Mouse (Mus musculus) midbrain, embryonic 10.5 days (tissue): ENCODE results near the gene Rflnb. TPM values are rescaled to one million over a fixed set of nuclear protein-coding genes. Genes with fewer than 3 reads are reported as not detected.

Experiments
- DNase-seq: peaks from one replicate; pipeline ENCODE4 v3.0.0-alpha.2; 2017; ENCODE audit warnings: low spot score
- H3K27ac ChIP-seq: fragments of 300-500 bp; sonication (generic); replicated peaks from 2 replicates; pipeline ENCODE4 v1.5.1; 2016; ENCODE audit warnings: mild to moderate bottlenecking
- H3K27me3 ChIP-seq: fragments of 300-500 bp; sonication (generic); 2 replicates; pipeline ENCODE4 v1.6.1; 2016; ENCODE audit warnings: low read depth, mild to moderate bottlenecking; ENCODE audit not compliant: poor library complexity, severe bottlenecking
- H3K36me3 ChIP-seq: fragments of 300-500 bp; sonication (generic); 2 replicates; pipeline ENCODE4 v1.6.1; 2016; ENCODE audit warnings: mild to moderate bottlenecking, moderate library complexity
- H3K4me1 ChIP-seq: fragments of 300-500 bp; sonication (generic); 2 replicates; pipeline ENCODE4 v1.6.1; 2016
- H3K4me3 ChIP-seq: fragments of 300-500 bp; sonication (generic); 2 replicates; pipeline ENCODE4 v1.5.1; 2016; ENCODE audit warnings: mild to moderate bottlenecking, moderate library complexity
- H3K9me3 ChIP-seq: fragments of 300-500 bp; sonication (generic); replicated peaks from 2 replicates; pipeline ENCODE4 v1.6.1; 2016; ENCODE audit warnings: mild to moderate bottlenecking
- WGBS: fragments of 180-500 bp; shearing (Covaris S2); methylation state at CpG from one replicate; pipeline ENCODE4 v1.1.7; 2016; 5-methylcytosine and 5-hydroxymethylcytosine counted together
- polyA plus RNA-seq: library from polyadenylated mRNA; unstranded; fragments of >200 nt; fragmentation: Nextera tagmentation; extraction: Ambion mirVana; gene quantifications from 2 replicates; pipeline ENCODE4 v1.2.1, GENCODE M21; 2016

Rflnb gene
- polyA plus RNA-seq, 1 experiment from 2014 or later: 16.5 TPM

DNA sequence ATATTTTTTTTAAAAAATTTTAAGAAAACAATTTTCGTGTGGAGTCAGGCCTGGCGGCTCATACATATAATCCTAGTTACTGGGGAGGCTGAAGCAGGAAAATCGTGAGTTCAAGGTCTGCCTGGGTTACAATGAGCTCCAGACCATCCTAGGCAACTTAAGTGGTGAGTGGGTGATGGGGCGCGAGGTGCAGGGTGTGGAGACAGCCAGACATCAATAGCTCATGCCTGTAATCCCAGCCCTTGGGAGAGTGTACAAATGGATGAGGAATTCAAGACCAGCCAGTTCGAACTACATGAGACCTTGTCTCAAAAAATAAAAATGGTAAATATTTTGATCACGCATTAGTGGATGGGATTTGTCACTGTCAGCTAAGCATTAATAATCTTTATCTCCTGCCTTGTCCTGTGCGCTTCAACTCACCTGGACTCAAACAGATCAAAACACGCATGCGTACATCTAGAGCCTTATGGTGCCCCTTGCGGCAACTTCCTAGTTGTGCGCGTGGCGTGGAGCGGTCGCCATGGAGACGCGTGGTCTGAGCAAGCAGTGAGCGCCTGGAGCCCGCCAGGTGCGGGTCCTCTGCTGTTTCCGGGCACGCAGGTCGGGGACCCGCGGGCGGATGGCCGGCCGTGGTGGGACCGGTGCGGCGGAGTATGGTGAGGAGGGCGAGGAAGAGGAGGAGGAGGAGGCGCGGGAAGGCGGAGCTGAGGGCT is 28.0 kb downstream of the Rflnb start, which contains the start of gene 1700016K19Rik:
TSS of gene 1700016K19Rik (plus strand) at position 473 of the 716 bp plus-strand sequence.
- H3K27ac ChIP-seq: no peak within 1 kb of the TSS; the same call in 1 of the 2 replicates
- peaks cover 34% of the 10 kb centered on the region for H3K27me3 ChIP-seq
- DNase-seq: peak; percentile 74
- H3K4me3 ChIP-seq: peak within 1 kb of the TSS; percentile 72
- 14% methylated on average over 36 of the region's 36 CpGs for WGBS
- no peaks in the 10 kb centered on the region for H3K9me3 ChIP-seq
- H3K36me3 ChIP-seq: no peaks in the 10 kb centered on the region
- peaks cover 8% of the 10 kb centered on the region for H3K4me1 ChIP-seq

DNA sequence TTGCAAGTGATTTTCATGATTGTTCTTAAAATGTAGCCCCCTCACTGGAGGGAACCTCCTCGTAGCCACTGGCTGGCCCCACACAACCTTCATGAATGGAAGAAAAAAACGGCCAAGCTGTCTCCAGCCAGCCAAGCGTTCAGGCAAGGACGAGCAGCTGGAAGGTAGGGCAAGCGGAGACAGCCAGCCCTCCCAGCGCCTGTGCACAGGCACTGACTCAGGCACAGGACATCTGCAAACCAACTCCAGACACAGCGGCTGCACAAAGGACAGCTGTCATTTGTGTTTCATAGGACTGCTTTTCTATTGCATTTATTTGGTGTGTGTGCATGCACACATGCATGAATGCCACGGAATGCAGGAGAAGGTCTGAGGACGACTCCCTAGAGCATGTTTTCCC is 33.2 kb downstream of the Rflnb start:
- H3K4me1 ChIP-seq: no peaks in the 10 kb centered on the region
- 58% methylated on average over 9 of the region's 9 CpGs for WGBS
- no peak overlapping the region for H3K4me3 ChIP-seq
- H3K9me3 ChIP-seq: no peaks in the 10 kb centered on the region
- 0 out of 2 replicates have a peak, but pooled peaks cover 5% of the 10 kb centered on the region for H3K27me3 ChIP-seq
- H3K36me3 ChIP-seq: no peaks in the 10 kb centered on the region
- no peak for DNase-seq
- no peak overlapping the region for H3K27ac ChIP-seq

DNA sequence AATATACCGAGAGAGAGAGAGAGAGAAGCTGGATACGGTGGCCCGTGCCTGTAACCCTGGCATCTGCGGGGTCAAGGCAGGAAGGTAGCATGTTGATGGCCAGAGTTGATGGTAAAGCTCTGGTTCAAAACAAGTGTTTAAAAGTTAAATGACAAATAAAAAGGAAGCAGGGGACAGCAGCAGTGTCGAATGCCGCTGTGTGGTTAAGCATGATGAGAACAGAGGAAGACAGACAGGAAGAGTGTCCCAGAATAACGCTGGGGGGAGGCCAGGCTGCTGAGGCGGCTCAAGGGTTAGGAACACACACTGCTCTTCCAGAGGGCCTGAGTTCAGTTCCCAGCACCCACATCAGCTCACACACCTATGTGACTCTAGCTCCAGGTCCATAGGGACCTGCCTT is 35.1 kb downstream of the Rflnb start:
- H3K36me3 ChIP-seq: no peaks in the 10 kb centered on the region
- WGBS: 87% methylated on average over 8 of the region's 8 CpGs
- no peaks in the 10 kb centered on the region for H3K9me3 ChIP-seq
- no peak overlapping the region for H3K27ac ChIP-seq
- no peaks in the 10 kb centered on the region for H3K4me1 ChIP-seq
- no peak for DNase-seq
- no peak overlapping the region for H3K4me3 ChIP-seq
- no peaks in the 10 kb centered on the region for H3K27me3 ChIP-seq

GRCm38 (mm10) chr11:75991911-75992310 is 35.7 kb downstream of the Rflnb start:
- Histone ChIP-seq H3K4me1 (no peaks in the 10 kb centered on the region), H3K36me3 (no peaks in the 10 kb centered on the region), H3K9me3 (no peaks in the 10 kb centered on the region), H3K4me3 (no peak overlapping the region), H3K27ac (no peak overlapping the region), H3K27me3 (no peaks in the 10 kb centered on the region)
- 89% methylated on average over 8 of the region's 8 CpGs for WGBS
- no peak for DNase-seq

DNA sequence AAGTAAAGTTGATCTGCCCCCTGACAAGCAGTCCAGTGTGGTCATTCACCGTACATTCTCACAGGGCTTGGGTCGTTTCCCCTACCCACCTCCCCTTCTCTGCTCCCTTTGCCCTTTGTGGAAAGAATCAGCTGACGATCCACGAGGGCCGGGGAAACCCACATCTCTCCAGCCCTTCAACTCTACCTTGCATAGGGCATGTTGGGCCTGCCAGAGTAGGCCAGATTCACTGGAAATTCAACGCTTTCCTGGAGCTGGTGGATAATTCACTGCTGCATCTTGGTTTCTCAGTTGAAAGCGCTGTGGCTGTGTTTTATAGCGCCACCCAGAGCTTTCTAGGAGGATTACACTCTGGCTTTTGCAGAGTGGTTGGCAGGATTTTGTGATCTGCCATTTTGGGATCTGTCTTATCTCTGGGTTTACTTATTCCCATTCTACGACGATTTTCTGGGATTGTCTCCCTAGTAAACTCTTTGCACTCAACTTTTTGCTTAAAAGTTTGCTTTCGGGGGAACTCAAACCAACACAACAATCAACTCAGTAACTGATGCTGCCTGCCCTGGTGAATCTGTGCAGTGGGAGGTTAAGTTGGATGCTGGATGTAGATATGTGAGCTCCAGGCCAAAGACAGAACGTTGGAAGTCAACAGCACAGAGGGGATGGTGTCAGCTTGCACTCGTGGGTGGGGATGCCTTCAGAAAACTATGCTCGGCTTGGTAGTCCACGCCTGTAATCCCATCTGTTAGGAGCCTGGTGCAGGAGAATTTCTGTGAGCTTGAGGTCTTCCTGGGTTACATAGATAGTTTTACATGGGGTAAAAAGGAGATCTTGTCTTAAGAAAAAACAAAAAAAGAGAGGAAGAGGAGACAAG is 36.4 kb downstream of the Rflnb start:
- 83% methylated on average over 15 of the region's 15 CpGs for WGBS
- H3K27me3 ChIP-seq: no peaks in the 10 kb centered on the region
- DNase-seq: no peak
- no peaks in the 10 kb centered on the region for H3K9me3 ChIP-seq
- H3K36me3 ChIP-seq: no peaks in the 10 kb centered on the region
- no peaks in the 10 kb centered on the region for H3K4me1 ChIP-seq
- H3K4me3 ChIP-seq: no peak overlapping the region
- H3K27ac ChIP-seq: no peak overlapping the region

- Histone ChIP-seq H3K4me3 (no peak overlapping the region), H3K4me1 (no peaks in the 10 kb centered on the region), H3K9me3 (no peaks in the 10 kb centered on the region), H3K36me3 (no peaks in the 10 kb centered on the region), H3K27me3 (no peaks in the 10 kb centered on the region), H3K27ac (no peak overlapping the region)
- WGBS: 76% methylated on average over 7 of the region's 7 CpGs
- no peak for DNase-seq
Measured at GRCm38 (mm10) chr11:75985948-75986347, 41.6 kb downstream of the Rflnb start.

GRCm38 (mm10) chr11:75984581-75984980 is 43.0 kb downstream of the Rflnb start:
- H3K27me3 ChIP-seq: no peaks in the 10 kb centered on the region
- no peak for DNase-seq
- no peak overlapping the region for H3K4me3 ChIP-seq
- H3K36me3 ChIP-seq: no peaks in the 10 kb centered on the region
- 80% methylated on average over 1 of the region's 1 CpGs for WGBS
- no peaks in the 10 kb centered on the region for H3K4me1 ChIP-seq
- no peaks in the 10 kb centered on the region for H3K9me3 ChIP-seq
- no peak overlapping the region for H3K27ac ChIP-seq

GRCm38 (mm10) chr11:75983194-75983593 is 44.4 kb downstream of the Rflnb start:
- Histone ChIP-seq H3K4me1 (no peaks in the 10 kb centered on the region), H3K27ac (no peak overlapping the region), H3K4me3 (no peak overlapping the region), H3K27me3 (no peaks in the 10 kb centered on the region), H3K9me3 (no peaks in the 10 kb centered on the region), H3K36me3 (no peaks in the 10 kb centered on the region)
- DNase-seq: no peak
- 73% methylated on average over 4 of the region's 4 CpGs for WGBS

DNA sequence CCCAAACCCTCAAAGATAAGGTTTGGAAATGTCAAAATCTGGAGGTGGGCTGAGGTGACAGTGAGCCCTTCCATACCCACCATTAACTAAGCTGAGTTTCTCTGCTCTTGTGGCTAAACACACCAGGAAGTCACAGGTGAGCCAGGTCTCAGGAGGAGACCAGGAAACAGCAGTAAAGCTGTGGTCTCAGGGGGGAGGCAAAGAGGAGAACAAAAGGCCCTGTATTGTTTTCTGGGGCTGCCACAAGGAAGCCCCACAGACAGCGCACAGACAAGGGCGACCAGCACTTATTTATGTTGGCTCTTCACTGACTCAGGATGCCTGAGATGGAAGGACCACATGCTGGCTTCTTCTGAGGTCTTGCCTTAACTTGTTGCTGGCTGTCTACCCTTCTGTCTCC is 47.2 kb downstream of the Rflnb start:
- Histone ChIP-seq H3K9me3 (no peaks in the 10 kb centered on the region), H3K27me3 (no peaks in the 10 kb centered on the region), H3K27ac (no peak overlapping the region), H3K36me3 (no peaks in the 10 kb centered on the region), H3K4me3 (no peak overlapping the region), H3K4me1 (no peaks in the 10 kb centered on the region)
- WGBS: 38% methylated on average over 2 of the region's 2 CpGs
- no peak for DNase-seq

DNA sequence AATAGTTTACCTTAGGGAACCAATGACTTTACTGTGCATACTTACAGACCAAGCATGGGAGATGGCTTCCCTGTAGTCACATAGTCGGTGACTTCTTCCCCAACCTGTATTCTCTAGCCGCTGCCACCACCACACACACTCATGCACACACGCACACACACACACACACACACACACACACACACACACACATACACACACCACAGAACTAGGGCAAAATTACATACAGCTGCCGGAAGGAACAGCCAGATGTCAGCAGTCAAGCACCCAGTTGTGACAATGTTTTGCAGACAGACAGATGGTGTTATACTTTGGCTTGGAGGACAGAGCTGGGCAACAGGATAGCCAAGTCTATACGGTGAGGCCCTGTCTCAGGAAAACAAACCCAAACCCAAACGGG is 49.5 kb downstream of the Rflnb start:
- Histone ChIP-seq H3K9me3 (no peaks in the 10 kb centered on the region), H3K27me3 (no peaks in the 10 kb centered on the region), H3K4me1 (no peaks in the 10 kb centered on the region), H3K27ac (no peak overlapping the region), H3K4me3 (no peak overlapping the region), H3K36me3 (no peaks in the 10 kb centered on the region)
- WGBS: 82% methylated on average over 6 of the region's 6 CpGs
- no peak for DNase-seq

DNA sequence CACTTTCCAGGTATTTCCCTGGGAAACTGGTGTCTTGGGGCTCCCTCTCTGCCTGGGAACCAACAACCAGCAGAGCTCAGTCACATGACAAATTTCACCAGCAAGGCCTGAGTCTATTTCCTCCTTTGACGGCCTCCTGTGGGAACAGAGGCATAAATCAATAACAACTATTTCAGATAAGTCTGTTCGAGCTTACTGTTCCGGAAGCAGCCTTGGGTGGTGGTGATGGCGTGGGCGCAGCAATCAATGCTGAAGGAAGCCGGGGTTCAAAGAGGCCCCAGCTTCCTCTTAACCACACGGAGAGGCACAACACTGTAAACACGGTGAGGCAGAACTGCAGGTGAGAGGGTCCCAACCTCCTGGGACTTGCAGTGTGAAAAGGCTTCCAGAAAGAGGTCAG is 50.8 kb downstream of the Rflnb start:
- Histone ChIP-seq H3K27ac (no peak overlapping the region), H3K4me3 (no peak overlapping the region), H3K36me3 (no peaks in the 10 kb centered on the region), H3K9me3 (no peaks in the 10 kb centered on the region), H3K27me3 (0 out of 2 replicates have a peak, but pooled peaks cover 1% of the 10 kb centered on the region), H3K4me1 (no peaks in the 10 kb centered on the region)
- WGBS: 79% methylated on average over 8 of the region's 8 CpGs
- no peak for DNase-seq

GRCm38 (mm10) chr11:75973988-75974387 is 53.6 kb downstream of the Rflnb start:
- H3K4me3 ChIP-seq: no peak overlapping the region
- no peaks in the 10 kb centered on the region for H3K36me3 ChIP-seq
- peaks cover 20% of the 10 kb centered on the region for H3K27me3 ChIP-seq
- peaks cover 1% of the 10 kb centered on the region; the same call in 1 of the 2 replicates for H3K4me1 ChIP-seq
- 89% methylated on average over 1 of the region's 1 CpGs for WGBS
- no peak overlapping the region for H3K27ac ChIP-seq
- no peaks in the 10 kb centered on the region for H3K9me3 ChIP-seq
- DNase-seq: no peak
